Mouse (Mus musculus) embryonic facial prominence, embryonic 15.5 days (tissue): ENCODE measurements around the gene Bank1. TPM values are rescaled to one million over a fixed set of nuclear protein-coding genes. Genes with fewer than 3 reads are reported as not detected.

Source experiments
- ATAC-seq: fragments of 200-750 bp; cut with Nextera tagmentation; 2 replicates; pipeline ENCODE4 v1.8.0; 2017; ENCODE audit warnings: low read depth, moderate TSS enrichment; ENCODE audit not compliant: insufficient number of reproducible peaks, low FRiP score, low TSS enrichment
- H3K27ac ChIP-seq: fragments of 300-500 bp; sonication (generic); replicated peaks from 2 replicates; pipeline ENCODE4 v1.5.1; 2015; ENCODE audit warnings: mild to moderate bottlenecking, inconsistent platforms
- H3K27me3 ChIP-seq: fragments of 300-500 bp; sonication (generic); 2 replicates; pipeline ENCODE4 v1.6.1; 2015; ENCODE audit warnings: inconsistent platforms
- H3K36me3 ChIP-seq: fragments of 300-500 bp; sonication (generic); 2 replicates; pipeline ENCODE4 v1.6.1; 2015; ENCODE audit warnings: mild to moderate bottlenecking, inconsistent platforms
- H3K4me1 ChIP-seq: fragments of 300-500 bp; sonication (generic); 2 replicates; pipeline ENCODE4 v1.6.1; 2015; ENCODE audit warnings: inconsistent platforms
- H3K4me2 ChIP-seq: fragments of 300-500 bp; sonication (generic); replicated peaks from 2 replicates; pipeline ENCODE4 v1.6.1; 2015; ENCODE audit warnings: mild to moderate bottlenecking, inconsistent platforms
- H3K4me3 ChIP-seq: fragments of 300-500 bp; sonication (generic); replicated peaks from 2 replicates; pipeline ENCODE4 v1.5.1; 2015; ENCODE audit warnings: mild to moderate bottlenecking, inconsistent platforms
- H3K9ac ChIP-seq: fragments of 300-500 bp; sonication (generic); 2 replicates; pipeline ENCODE4 v1.6.1; 2015; ENCODE audit warnings: inconsistent platforms
- H3K9me3 ChIP-seq: fragments of 300-500 bp; sonication (generic); replicated peaks from 2 replicates; pipeline ENCODE4 v1.6.1; 2016; ENCODE audit warnings: inconsistent platforms
- WGBS: fragments of 180-500 bp; shearing (Covaris S2); methylation state at CpG from one replicate; pipeline ENCODE4 v1.1.7; 2015; 5-methylcytosine and 5-hydroxymethylcytosine counted together
- polyA plus RNA-seq: library from polyadenylated mRNA; unstranded; fragments of >200 nt; fragmentation: Nextera tagmentation; extraction: Ambion mirVana; gene quantifications from 2 replicates; pipeline ENCODE4 v1.2.1, GENCODE M21; 2015

Bank1 gene
- polyA plus RNA-seq, 1 experiment from 2014 or later: 1.1 TPM

DNA sequence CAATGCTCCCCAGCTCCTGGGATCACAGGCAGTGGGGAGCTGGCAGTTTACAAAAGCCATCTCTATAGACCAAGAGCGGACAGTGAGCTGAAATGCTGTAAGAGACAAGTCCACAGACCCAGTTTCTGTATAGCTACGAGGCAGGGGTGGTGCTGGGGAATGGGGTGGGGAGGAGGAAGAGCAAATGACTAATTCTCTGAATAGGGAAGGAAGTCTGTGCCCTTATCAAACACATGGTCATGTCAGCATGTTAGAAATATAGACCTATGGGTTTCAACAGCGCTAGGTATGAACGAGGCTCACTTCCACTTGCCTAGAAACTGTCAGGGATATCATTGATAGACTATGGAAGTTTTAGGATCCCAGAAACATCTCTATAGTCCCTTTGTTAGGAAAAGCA, 73.0 kb downstream of the Bank1 start:
- no peak for ATAC-seq
- Histone ChIP-seq H3K4me2 (no peak overlapping the region), H3K4me3 (no peak overlapping the region), H3K36me3 (no peaks in the 10 kb centered on the region), H3K9ac (no peak overlapping the region), H3K27me3 (no peaks in the 10 kb centered on the region), H3K27ac (no peak overlapping the region), H3K4me1 (no peaks in the 10 kb centered on the region), H3K9me3 (no peaks in the 10 kb centered on the region)
- WGBS: 79% methylated on average over 4 of the region's 4 CpGs

DNA sequence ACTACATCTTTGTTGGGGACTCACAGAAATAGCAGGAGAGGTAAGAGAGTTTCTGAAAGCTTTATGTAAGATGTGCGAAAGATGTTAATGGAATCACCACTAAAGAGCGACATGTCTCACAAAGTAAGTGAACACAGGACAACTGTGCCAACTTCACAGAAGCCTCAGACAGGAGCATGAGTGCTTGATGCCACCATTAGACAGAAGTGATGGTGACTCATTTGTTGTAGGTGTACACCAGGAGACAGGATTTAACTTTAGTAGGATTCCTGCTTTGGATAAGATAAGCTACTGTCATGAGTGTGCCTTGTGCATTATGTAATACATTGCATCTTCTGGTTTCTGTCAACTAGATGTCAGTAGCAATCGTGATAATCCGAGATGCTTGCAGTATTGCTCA, 74.3 kb downstream of the Bank1 start:
- no peak overlapping the region for H3K4me3 ChIP-seq
- H3K4me2 ChIP-seq: no peak overlapping the region
- ATAC-seq: no peak
- no peaks in the 10 kb centered on the region for H3K27me3 ChIP-seq
- no peak overlapping the region for H3K9ac ChIP-seq
- WGBS: 90% methylated on average over 4 of the region's 4 CpGs
- H3K27ac ChIP-seq: no peak overlapping the region
- H3K36me3 ChIP-seq: no peaks in the 10 kb centered on the region
- H3K9me3 ChIP-seq: no peaks in the 10 kb centered on the region
- no peaks in the 10 kb centered on the region for H3K4me1 ChIP-seq

DNA sequence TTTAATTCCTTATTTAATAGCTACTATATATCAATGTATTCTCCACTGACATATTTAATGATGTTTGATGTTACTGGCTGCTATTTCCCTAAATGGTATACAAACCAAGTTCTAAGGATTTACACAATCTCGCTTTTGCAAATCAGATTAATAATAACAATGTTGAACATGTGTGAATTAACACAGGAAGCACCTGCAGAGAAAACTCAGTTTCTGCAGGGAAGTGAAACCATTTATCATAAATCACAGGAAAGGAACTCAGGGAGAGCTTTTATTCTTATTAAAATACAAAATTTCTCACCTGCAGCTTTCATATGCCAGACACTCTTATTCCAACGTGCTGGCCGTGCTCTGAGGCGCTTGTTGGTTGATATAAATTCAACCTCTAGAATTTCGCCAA, 78.5 kb downstream of the Bank1 start:
- Histone ChIP-seq H3K4me1 (no peaks in the 10 kb centered on the region), H3K36me3 (no peaks in the 10 kb centered on the region), H3K9me3 (no peaks in the 10 kb centered on the region), H3K4me2 (no peak overlapping the region), H3K27ac (no peak overlapping the region), H3K4me3 (no peak overlapping the region), H3K27me3 (no peaks in the 10 kb centered on the region), H3K9ac (no peak overlapping the region)
- WGBS: 74% methylated on average over 5 of the region's 5 CpGs
- no peak for ATAC-seq

DNA sequence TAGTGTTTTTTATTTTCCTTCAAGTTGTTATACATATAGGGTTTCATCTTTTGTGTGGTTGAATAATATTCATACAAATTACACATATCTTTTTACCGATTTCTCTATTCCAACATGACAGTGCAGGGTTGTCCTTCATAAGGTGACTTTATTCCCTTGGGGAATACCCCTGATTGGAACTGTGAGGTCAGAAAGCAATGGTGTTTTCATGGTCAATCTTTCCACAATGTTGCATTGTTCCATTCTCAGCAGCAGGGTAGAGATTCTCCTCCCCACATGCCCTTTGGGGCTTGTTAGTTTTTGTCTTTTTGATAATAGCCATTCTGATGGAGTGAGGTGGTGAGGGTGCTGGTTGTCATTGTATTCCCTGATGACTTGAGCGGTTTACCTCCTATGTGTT, 80.9 kb downstream of the Bank1 start:
- no peaks in the 10 kb centered on the region for H3K4me1 ChIP-seq
- WGBS: 56% methylated on average over 2 of the region's 2 CpGs

DNA sequence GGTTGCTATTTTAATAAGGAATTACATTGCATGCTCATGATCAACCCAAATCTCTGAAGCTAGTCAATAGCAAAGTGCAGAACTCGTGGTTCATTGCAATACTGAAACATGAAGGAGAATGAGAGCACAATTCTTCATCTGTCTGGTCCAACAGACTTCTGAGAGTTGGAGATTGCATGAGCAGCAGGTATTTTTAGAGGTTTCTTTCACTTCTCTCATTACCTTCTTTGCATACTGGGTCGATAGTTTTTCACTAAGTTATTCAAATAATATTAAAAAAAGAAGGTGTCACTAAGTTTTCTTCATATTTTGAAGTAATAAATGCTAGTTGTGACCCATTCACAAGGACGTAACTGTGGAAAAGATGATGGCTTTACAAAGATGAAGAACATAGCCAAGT, 87.1 kb downstream of the Bank1 start:
- no peaks in the 10 kb centered on the region for H3K4me1 ChIP-seq
- H3K4me2 ChIP-seq: no peak overlapping the region
- no peaks in the 10 kb centered on the region for H3K9me3 ChIP-seq
- no peak for ATAC-seq
- no peak overlapping the region for H3K27ac ChIP-seq
- no peak overlapping the region for H3K4me3 ChIP-seq
- no peaks in the 10 kb centered on the region for H3K36me3 ChIP-seq
- H3K27me3 ChIP-seq: no peaks in the 10 kb centered on the region
- no peak overlapping the region for H3K9ac ChIP-seq
- 77% methylated on average over 3 of the region's 3 CpGs for WGBS

More for the DNA sequence above, 80.9 kb downstream of the Bank1 start:
- Histone ChIP-seq H3K27ac (no peak overlapping the region), H3K9ac (no peak overlapping the region), H3K36me3 (no peaks in the 10 kb centered on the region), H3K9me3 (no peaks in the 10 kb centered on the region), H3K4me2 (no peak overlapping the region), H3K4me3 (no peak overlapping the region), H3K27me3 (no peaks in the 10 kb centered on the region)
- no peak for ATAC-seq

DNA sequence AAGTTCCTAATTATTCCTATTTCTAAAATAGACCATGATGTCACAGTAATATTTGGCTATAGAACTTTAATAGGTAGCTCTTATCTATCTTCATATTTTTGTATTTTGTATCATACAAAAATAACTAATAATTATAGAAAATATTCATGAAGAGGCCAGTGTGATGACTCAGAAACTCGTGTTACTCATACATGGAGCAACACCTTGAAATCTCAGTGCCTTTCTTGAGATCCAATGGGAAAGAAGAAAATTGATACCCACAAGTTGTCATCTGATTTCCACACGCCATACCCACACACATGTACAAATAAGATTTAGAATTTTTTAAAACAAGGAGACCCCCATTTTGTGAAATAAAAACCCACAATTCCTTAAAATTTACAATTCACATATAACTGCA, 92.4 kb downstream of the Bank1 start:
- 65% methylated on average over 2 of the region's 2 CpGs for WGBS
- H3K4me1 ChIP-seq: no peaks in the 10 kb centered on the region
- no peaks in the 10 kb centered on the region for H3K27me3 ChIP-seq
- no peaks in the 10 kb centered on the region for H3K36me3 ChIP-seq
- no peak for ATAC-seq
- no peak overlapping the region for H3K4me3 ChIP-seq
- no peak overlapping the region for H3K4me2 ChIP-seq
- H3K9ac ChIP-seq: no peak overlapping the region
- H3K9me3 ChIP-seq: no peaks in the 10 kb centered on the region
- H3K27ac ChIP-seq: no peak overlapping the region

DNA sequence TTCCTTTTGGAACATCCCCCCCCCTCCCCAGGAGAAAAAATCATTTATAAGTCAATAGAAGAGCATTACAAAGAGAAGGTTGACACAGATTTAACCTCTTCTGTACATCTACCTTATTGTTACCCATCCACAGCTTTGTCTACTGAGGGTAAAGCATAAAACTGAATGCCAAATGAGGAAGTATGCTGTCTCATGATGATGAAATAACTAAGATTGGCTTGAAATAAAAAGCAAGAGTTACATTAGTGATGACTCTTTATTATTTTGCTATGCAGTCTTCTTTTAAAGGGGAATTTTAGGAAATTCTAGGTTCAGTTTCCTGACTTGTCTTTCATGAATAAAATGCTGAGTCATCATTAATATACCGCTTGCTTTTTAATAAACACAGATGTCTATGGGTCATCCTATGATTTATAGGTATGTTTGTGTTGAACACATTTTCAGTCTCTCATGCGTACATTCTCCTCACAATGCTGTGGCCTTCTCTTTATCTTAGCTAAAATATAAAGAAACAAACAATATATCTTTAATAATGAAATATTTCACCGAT, 95.2 kb downstream of the Bank1 start:
- Histone ChIP-seq H3K9ac (no peak overlapping the region), H3K27ac (no peak overlapping the region), H3K27me3 (no peaks in the 10 kb centered on the region), H3K9me3 (no peaks in the 10 kb centered on the region), H3K4me3 (no peak overlapping the region), H3K36me3 (no peaks in the 10 kb centered on the region), H3K4me1 (no peaks in the 10 kb centered on the region), H3K4me2 (no peak overlapping the region)
- ATAC-seq: no peak
- 95% methylated on average over 3 of the region's 3 CpGs for WGBS

DNA sequence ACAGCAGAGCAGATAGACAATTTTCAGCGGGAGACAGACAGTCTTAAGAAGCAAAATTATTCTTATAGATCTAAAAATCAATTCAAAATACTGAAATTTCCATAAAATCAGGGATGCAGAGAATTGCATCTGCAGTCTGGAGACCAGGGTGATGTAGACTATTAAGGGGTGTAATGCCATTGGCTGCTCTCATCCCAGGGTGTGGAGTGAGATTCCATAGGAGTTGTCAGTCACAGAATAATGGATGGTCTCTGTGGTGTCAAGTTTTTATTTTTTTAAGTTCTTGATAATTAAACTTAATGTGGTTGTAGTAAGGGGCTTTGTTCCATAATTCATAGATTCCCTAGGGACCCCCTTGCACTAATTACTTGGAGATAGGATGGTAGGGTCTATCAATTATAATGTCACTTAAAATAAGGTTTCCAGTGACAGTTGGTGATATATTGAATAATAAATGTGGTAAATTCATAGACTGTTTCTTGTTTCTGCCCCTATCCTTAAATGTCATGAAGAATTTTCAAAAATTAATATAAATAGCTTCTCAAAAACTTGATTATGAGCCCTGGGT, 136.1 kb downstream of the Bank1 start:
- H3K27me3 ChIP-seq: no peaks in the 10 kb centered on the region
- ATAC-seq: no peak
- 0 out of 2 replicates have a peak, but pooled peaks cover 4% of the 10 kb centered on the region for H3K4me1 ChIP-seq
- H3K4me3 ChIP-seq: no peak overlapping the region
- WGBS: 87% methylated on average over 1 of the region's 1 CpGs
- H3K9ac ChIP-seq: no peak overlapping the region
- H3K9me3 ChIP-seq: no peaks in the 10 kb centered on the region
- H3K4me2 ChIP-seq: no peak overlapping the region
- no peaks in the 10 kb centered on the region for H3K36me3 ChIP-seq
- H3K27ac ChIP-seq: no peak overlapping the region

DNA sequence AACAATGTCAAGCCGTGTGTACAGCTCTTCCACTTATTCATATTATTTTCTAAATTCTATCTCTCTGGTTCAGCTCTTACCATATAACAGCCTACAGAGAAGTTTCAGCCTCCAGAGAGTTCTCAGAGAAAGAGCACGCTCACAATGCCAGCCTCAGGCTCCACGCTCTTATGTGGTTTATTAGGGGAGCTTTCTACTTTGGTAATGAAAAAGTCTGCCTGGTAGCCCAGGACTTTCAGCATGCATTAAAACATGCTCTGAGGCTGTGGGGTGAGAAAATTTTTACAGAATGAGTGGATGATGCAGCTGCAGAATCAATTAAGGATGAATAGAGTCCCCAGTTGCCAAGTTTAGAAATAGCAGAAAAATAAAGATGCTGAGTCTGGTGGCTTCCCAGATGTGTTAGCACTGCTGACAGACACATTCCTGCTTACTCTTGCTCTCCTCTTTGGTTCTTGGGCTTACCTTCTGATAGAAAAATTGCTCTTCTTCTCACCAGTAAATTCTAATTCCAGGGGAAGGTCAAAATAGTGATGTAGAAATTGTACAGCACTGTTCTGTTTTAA, 139.2 kb downstream of the Bank1 start:
- Histone ChIP-seq H3K4me1 (0 out of 2 replicates have a peak, but pooled peaks cover 4% of the 10 kb centered on the region), H3K27ac (no peak overlapping the region), H3K36me3 (no peaks in the 10 kb centered on the region), H3K4me3 (no peak overlapping the region), H3K9me3 (no peaks in the 10 kb centered on the region), H3K4me2 (no peak overlapping the region), H3K9ac (no peak overlapping the region), H3K27me3 (no peaks in the 10 kb centered on the region)
- 38% methylated on average over 3 of the region's 3 CpGs for WGBS
- no peak for ATAC-seq

DNA sequence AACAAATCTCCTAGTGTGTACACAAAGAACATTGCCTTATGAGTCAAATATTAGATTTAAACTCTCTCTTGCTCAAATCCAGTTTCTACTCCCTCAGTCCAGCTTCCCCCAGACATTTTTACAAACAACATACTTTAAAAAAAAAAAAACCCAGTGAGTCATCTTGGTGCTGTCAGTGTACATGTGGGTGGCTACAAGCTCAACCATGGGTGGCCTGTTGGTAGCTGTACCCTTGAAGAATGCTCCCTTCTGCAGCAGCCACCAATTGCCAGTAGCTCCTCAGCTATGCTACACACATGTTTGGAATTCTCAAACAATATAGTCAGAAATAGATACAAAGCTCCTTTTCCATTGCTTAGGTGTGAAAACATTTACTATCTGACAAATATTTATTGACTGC, 154.2 kb downstream of the Bank1 start:
- no peaks in the 10 kb centered on the region for H3K36me3 ChIP-seq
- no peak overlapping the region for H3K4me2 ChIP-seq
- no peak for ATAC-seq
- no peaks in the 10 kb centered on the region for H3K4me1 ChIP-seq
- no peak overlapping the region for H3K4me3 ChIP-seq
- H3K9me3 ChIP-seq: no peaks in the 10 kb centered on the region
- no peak overlapping the region for H3K27ac ChIP-seq
- H3K9ac ChIP-seq: no peak overlapping the region
- no peaks in the 10 kb centered on the region for H3K27me3 ChIP-seq

DNA sequence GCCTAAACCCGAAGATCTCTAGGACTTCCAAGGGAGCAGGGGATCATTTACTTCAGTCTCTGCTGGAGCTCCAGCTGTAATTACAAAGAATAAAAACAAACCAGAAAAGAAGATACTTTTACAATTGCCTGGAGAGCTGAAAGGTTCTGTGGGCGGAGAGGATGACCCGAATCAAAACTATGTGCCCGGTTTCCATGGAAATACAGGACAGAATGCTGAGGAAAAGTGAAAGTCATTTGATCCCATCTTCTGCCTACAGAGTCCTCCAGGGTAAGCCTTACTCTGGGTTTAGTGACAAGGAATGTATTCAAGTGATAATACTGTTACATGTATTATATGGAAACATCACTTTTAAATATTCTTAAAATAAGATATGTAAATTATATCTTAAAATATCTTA, 157.8 kb downstream of the Bank1 start:
- H3K36me3 ChIP-seq: no peaks in the 10 kb centered on the region
- H3K4me1 ChIP-seq: no peaks in the 10 kb centered on the region
- H3K27ac ChIP-seq: no peak overlapping the region
- no peak overlapping the region for H3K9ac ChIP-seq
- H3K4me3 ChIP-seq: no peak overlapping the region
- 49% methylated on average over 4 of the region's 4 CpGs for WGBS
- ATAC-seq: no peak
- no peaks in the 10 kb centered on the region for H3K9me3 ChIP-seq
- no peak overlapping the region for H3K4me2 ChIP-seq
- H3K27me3 ChIP-seq: no peaks in the 10 kb centered on the region

DNA sequence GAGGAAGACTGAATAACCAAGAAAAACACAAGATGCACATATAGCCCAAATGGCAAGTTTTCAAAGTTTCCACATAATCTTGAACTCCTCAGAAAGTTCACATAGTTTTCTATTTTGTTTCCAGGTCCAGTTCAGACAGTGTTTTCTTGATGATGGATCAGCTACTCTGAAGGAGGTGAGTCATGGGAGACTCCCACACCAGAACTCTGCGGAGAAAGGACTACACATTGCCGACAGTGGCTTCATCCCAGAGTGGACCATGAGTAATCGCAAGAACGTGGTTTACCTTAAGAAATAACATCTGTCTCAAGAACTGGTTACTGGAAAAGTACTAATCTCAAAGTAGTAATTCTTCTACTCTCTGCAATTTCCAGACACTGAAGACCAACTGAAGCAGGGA, 159.2 kb downstream of the Bank1 start:
- WGBS: 87% methylated on average over 4 of the region's 4 CpGs
- no peaks in the 10 kb centered on the region for H3K36me3 ChIP-seq
- H3K27me3 ChIP-seq: no peaks in the 10 kb centered on the region
- H3K9me3 ChIP-seq: no peaks in the 10 kb centered on the region
- H3K4me3 ChIP-seq: no peak overlapping the region
- no peak overlapping the region for H3K27ac ChIP-seq
- no peaks in the 10 kb centered on the region for H3K4me1 ChIP-seq
- H3K4me2 ChIP-seq: no peak overlapping the region
- H3K9ac ChIP-seq: no peak overlapping the region
- ATAC-seq: no peak
